Mouse (Mus musculus) liver, postnatal 0 days (tissue): ENCODE data around the gene Cbr2. TPM values are rescaled to one million over a fixed set of nuclear protein-coding genes. Genes with fewer than 3 reads are reported as not detected.

Experiments used
- ATAC-seq: fragments of 200-750 bp; cut with Nextera tagmentation; 2 replicates; pipeline ENCODE4 v1.8.0; 2017; ENCODE audit warnings: mild to moderate bottlenecking, moderate library complexity
- DNase-seq: peaks from one replicate; pipeline ENCODE4 v3.0.0-alpha.2; 2016
- H3K27ac ChIP-seq: fragments of 300-500 bp; sonication (generic); 2 replicates; pipeline ENCODE4 v1.5.1; 2014; ENCODE audit warnings: antibody characterized with exemption, moderate library complexity, mild to moderate bottlenecking, low read depth
- H3K27me3 ChIP-seq: fragments of 300-500 bp; sonication (generic); 2 replicates; pipeline ENCODE4 v1.6.1; 2014; ENCODE audit warnings: low read length, control low read depth, mixed read lengths; ENCODE audit not compliant: insufficient read depth
- H3K36me3 ChIP-seq: fragments of 300-500 bp; sonication (generic); replicated peaks from 2 replicates; pipeline ENCODE4 v1.6.1; 2014; ENCODE audit warnings: mild to moderate bottlenecking, control low read depth, low read length, moderate library complexity, mixed read lengths; ENCODE audit not compliant: insufficient read depth
- H3K4me1 ChIP-seq: fragments of 300-500 bp; sonication (generic); 2 replicates; pipeline ENCODE4 v1.6.1; 2014; ENCODE audit warnings: antibody characterized with exemption, mild to moderate bottlenecking, control low read depth; ENCODE audit not compliant: insufficient read depth
- H3K4me2 ChIP-seq: fragments of 300-500 bp; sonication (generic); 2 replicates; pipeline ENCODE4 v1.6.1; 2014; ENCODE audit warnings: low read depth, mild to moderate bottlenecking, low read length, moderate library complexity, mixed read lengths
- H3K4me3 ChIP-seq: fragments of 300-500 bp; sonication (generic); 2 replicates; pipeline ENCODE4 v1.5.1; 2014; ENCODE audit warnings: low read depth, low read length
- H3K9ac ChIP-seq: fragments of 300-500 bp; sonication (generic); replicated peaks from 2 replicates; pipeline ENCODE4 v1.6.1; 2014; ENCODE audit warnings: mild to moderate bottlenecking, moderate library complexity
- H3K9me3 ChIP-seq: fragments of 300-500 bp; sonication (generic); 2 replicates; pipeline ENCODE4 v1.6.1; 2016; ENCODE audit warnings: mild to moderate bottlenecking, control low read depth, low read length, mixed read lengths
- CTCF ChIP-seq: sonication (generic); IDR thresholded peaks from 2 replicates; pipeline ENCODE4 v1.5.1; 2016; ENCODE audit warnings: antibody characterized with exemption, low read depth
- EP300 ChIP-seq: IDR thresholded peaks from 2 replicates; pipeline ENCODE4 v1.6.1; 2016; ENCODE audit warnings: antibody characterized with exemption, low read depth, mild to moderate bottlenecking
- WGBS: fragments of 180-500 bp; shearing (Covaris S2); extraction: QIAGEN DNeasy Blood & Tissue Kit; methylation state at CpG from one replicate; pipeline ENCODE4 v1.1.7; 2014; ENCODE audit not compliant: insufficient replicate concordance; 5-methylcytosine and 5-hydroxymethylcytosine counted together
- polyA plus RNA-seq: library from polyadenylated mRNA; unstranded; fragments of >200 nt; fragmentation: Nextera tagmentation; extraction: Ambion mirVana; gene quantifications from 2 replicates; pipeline ENCODE4 v1.2.1, GENCODE M21; 2015

The Cbr2 gene
- polyA plus RNA-seq, 1 experiment from 2014 or later = 0.26 TPM

GRCm38 (mm10) chr11:120727169-120727527 is 4.8 kb downstream of the Cbr2 start, which contains the start of gene Dcxr:
Gene Dcxr (minus strand): TSS chr11:120727281.
- Histone ChIP-seq H3K4me3 (peak within 1 kb of the TSS; percentile 63), H3K9ac (peak within 1 kb of the TSS; percentile 70), H3K4me2 (peak within 1 kb of the TSS; percentile 86), H3K9me3 (no peaks in the 10 kb centered on the region), H3K27ac (peak within 1 kb of the TSS; percentile 93), H3K4me1 (peaks cover 16% of the 10 kb centered on the region), H3K27me3 (peaks cover 10% of the 10 kb centered on the region), H3K36me3 (0 out of 2 replicates have a peak, but pooled peaks cover 2% of the 10 kb centered on the region)
- no peak for TF ChIP-seq EP300
- TF ChIP-seq CTCF = peak; percentile 63
- ATAC-seq (peak; percentile 89), DNase-seq (peak; percentile 88)
- 1% methylated on average over 14 of the region's 14 CpGs for WGBS

- 22% methylated on average over 34 of the region's 36 CpGs for WGBS
- H3K27ac ChIP-seq = peak overlapping the region; percentile 93
- TF ChIP-seq EP300 = no peak
- TF ChIP-seq CTCF = peak; percentile 5; the same call in 1 of the 2 replicates
These were observed 5.4 kb downstream of the Cbr2 start for GRCm38 (mm10) chr11:120726243-120727168.

DNA sequence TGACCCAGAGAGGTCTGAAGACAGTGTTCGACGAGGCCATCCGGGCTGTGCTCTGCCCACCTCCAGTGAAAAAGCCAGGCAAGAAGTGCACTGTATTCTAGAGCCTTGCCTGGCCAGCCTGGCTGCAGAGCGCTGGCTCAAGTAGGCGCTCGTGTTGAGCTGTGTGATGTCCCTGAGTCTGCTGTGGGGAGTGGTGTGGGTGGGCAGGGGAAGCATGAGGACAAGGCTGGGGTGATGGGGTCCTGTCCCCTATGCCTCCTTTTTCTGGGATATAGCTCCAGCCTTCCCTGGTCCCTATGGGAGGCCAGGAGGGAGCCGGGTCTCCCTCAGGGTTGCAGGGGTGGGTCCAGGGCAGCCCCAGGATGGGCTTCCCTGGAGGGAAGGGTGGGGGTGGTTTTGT is 8.4 kb downstream of the Cbr2 start:
- no peak for TF ChIP-seq EP300

More at GRCm38 (mm10) chr11:120726243-120727168, 5.4 kb downstream of the Cbr2 start:
- H3K4me2 ChIP-seq = peak overlapping the region; percentile 86
- ATAC-seq = peak; percentile 77
- no peak for DNase-seq
- H3K36me3 ChIP-seq = 0 out of 2 replicates have a peak, but pooled peaks cover 2% of the 10 kb centered on the region
- H3K27me3 ChIP-seq = peaks cover 17% of the 10 kb centered on the region
- peaks cover 22% of the 10 kb centered on the region for H3K4me1 ChIP-seq
- peak overlapping the region; percentile 70 for H3K9ac ChIP-seq
- peak overlapping the region; percentile 63 for H3K4me3 ChIP-seq
- H3K9me3 ChIP-seq = no peaks in the 10 kb centered on the region

DNA sequence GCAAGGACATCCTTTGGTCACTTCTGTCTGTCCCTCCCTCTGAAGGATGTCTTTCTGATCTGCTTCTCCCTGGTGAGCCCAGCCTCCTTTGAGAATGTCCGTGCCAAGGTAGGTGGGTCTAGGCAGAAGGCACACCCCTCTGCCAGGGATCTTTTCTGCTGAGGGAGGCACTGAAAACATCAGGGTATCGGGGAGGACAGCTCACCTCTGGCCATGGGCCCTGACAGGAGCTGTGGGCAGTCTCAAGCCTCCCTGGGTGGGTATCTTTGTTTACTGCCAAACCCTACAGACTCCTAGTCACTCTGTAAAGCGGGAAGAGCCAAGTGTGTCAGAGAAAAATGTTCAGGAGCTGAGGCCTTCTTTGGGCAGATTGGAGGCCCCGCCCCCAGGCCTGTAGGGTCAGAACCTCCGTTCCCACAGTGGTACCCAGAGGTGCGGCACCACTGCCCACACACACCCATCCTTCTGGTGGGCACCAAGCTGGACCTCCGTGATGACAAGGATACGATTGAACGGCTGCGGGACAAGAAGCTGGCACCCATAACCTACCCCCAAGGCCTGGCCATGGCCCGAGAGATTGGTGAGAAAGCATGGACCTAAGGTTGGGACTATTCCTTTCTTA is 9.0 kb downstream of the Cbr2 start:
- WGBS = 79% methylated on average over 11 of the region's 11 CpGs
- Histone ChIP-seq H3K27me3 (peaks cover 24% of the 10 kb centered on the region), H3K27ac (no peak overlapping the region), H3K4me1 (peaks cover 30% of the 10 kb centered on the region), H3K4me2 (no peak overlapping the region), H3K9ac (no peak overlapping the region), H3K36me3 (peaks cover 15% of the 10 kb centered on the region), H3K4me3 (no peak overlapping the region), H3K9me3 (no peaks in the 10 kb centered on the region)
- TF ChIP-seq EP300 (no peak), CTCF (no peak)
- ATAC-seq (no peak), DNase-seq (no peak)

More for the DNA sequence above, 8.4 kb downstream of the Cbr2 start:
- Histone ChIP-seq H3K27me3 (peaks cover 24% of the 10 kb centered on the region), H3K36me3 (peaks cover 9% of the 10 kb centered on the region), H3K27ac (no peak overlapping the region), H3K9ac (no peak overlapping the region), H3K4me1 (peaks cover 30% of the 10 kb centered on the region), H3K9me3 (no peaks in the 10 kb centered on the region), H3K4me3 (no peak overlapping the region), H3K4me2 (no peak overlapping the region)
- WGBS = 91% methylated on average over 6 of the region's 7 CpGs
- DNase-seq = no peak
- ATAC-seq = no peak

DNA sequence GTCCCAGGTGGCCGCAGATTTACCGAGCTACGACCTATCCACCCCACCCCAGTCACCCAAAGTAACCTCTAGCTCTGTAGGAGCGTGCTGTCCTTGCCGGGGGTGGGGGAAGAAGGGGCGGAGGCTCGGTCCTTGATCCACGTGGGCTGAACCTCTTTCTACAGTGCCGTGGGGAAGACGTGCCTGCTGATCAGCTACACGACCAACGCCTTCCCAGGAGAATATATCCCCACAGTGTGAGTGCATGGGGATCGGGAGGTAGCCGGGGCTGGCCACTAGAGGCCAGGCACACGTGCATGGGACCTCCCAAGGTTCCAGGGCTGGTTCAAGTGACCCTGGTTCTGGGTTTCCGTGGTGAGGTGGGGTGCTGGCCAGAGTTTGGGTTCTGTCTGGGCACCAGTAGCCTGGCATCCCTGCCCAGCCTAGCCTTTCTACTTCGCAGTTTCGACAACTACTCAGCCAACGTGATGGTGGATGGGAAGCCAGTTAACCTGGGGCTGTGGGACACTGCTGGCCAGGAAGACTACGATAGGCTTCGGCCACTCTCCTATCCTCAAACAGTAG is 9.8 kb downstream of the Cbr2 start:
- no peak overlapping the region for H3K27ac ChIP-seq
- no peaks in the 10 kb centered on the region for H3K9me3 ChIP-seq
- ATAC-seq = no peak
- peak overlapping the region; percentile 83 for H3K4me2 ChIP-seq
- 22% methylated on average over 21 of the region's 21 CpGs for WGBS
- DNase-seq = no peak
- 0 out of 2 replicates have a peak overlapping the region, but pooled peaks have one; percentile 48 for H3K9ac ChIP-seq
- TF ChIP-seq CTCF (0 out of 2 replicates have a peak, but pooled peaks have one; percentile 9), EP300 (no peak)
- peaks cover 24% of the 10 kb centered on the region for H3K27me3 ChIP-seq
- H3K36me3 ChIP-seq = peaks cover 15% of the 10 kb centered on the region
- H3K4me1 ChIP-seq = peaks cover 30% of the 10 kb centered on the region
- peak overlapping the region; percentile 50 for H3K4me3 ChIP-seq
